Mouse (Mus musculus) midbrain, embryonic 16.5 days (tissue): ENCODE results near the gene Cdon. TPM values are rescaled to one million over a fixed set of nuclear protein-coding genes. Genes with fewer than 3 reads are reported as not detected.

Source experiments
- ATAC-seq: fragments of 200-750 bp; cut with Nextera tagmentation; 2 replicates; pipeline ENCODE4 v1.8.0; 2017; ENCODE audit warnings: moderate TSS enrichment
- H3K27ac ChIP-seq: fragments of 300-500 bp; sonication (generic); 2 replicates; pipeline ENCODE4 v1.5.1; 2014; ENCODE audit warnings: mild to moderate bottlenecking, low read length, mixed read lengths
- H3K27me3 ChIP-seq: fragments of 300-500 bp; sonication (generic); 2 replicates; pipeline ENCODE4 v1.6.1; 2014; ENCODE audit warnings: low read depth, low read length, mixed read lengths; ENCODE audit not compliant: control insufficient read depth, insufficient read depth
- H3K36me3 ChIP-seq: fragments of 300-500 bp; sonication (generic); 2 replicates; pipeline ENCODE4 v1.6.1; 2014; ENCODE audit warnings: mild to moderate bottlenecking, low read length, moderate library complexity, mixed read lengths; ENCODE audit not compliant: control insufficient read depth, insufficient read depth
- H3K4me1 ChIP-seq: fragments of 300-500 bp; sonication (generic); 2 replicates; pipeline ENCODE4 v1.6.1; 2014; ENCODE audit warnings: mild to moderate bottlenecking, low read length, mixed read lengths; ENCODE audit not compliant: control insufficient read depth, insufficient read depth
- H3K4me2 ChIP-seq: fragments of 300-500 bp; sonication (generic); 2 replicates; pipeline ENCODE4 v1.6.1; 2014; ENCODE audit warnings: mild to moderate bottlenecking, low read length, mixed read lengths
- H3K4me3 ChIP-seq: fragments of 300-500 bp; sonication (generic); 2 replicates; pipeline ENCODE4 v1.5.1; 2014; ENCODE audit warnings: low read depth, mild to moderate bottlenecking, low read length, moderate library complexity, mixed read lengths
- H3K9ac ChIP-seq: fragments of 300-500 bp; sonication (generic); 2 replicates; pipeline ENCODE4 v1.6.1; 2014; ENCODE audit warnings: low read depth, low read length, mixed read lengths
- H3K9me3 ChIP-seq: fragments of 300-500 bp; sonication (generic); replicated peaks from 2 replicates; pipeline ENCODE4 v1.6.1; 2014; ENCODE audit warnings: mild to moderate bottlenecking, low read length, mixed read lengths; ENCODE audit not compliant: control insufficient read depth, poor library complexity, severe bottlenecking
- WGBS: fragments of 180-500 bp; shearing (Covaris S2); extraction: QIAGEN DNeasy Blood & Tissue Kit; methylation state at CpG from one replicate; pipeline ENCODE4 v1.1.7; 2014; 5-methylcytosine and 5-hydroxymethylcytosine counted together
- polyA plus RNA-seq: library from polyadenylated mRNA; unstranded; fragments of >200 nt; fragmentation: Nextera tagmentation; extraction: Ambion mirVana; gene quantifications from 2 replicates; pipeline ENCODE4 v1.2.1, GENCODE M21; 2015

Gene Cdon
- 2.1 and 3.4 TPM in 2 replicates for polyA plus RNA-seq

DNA sequence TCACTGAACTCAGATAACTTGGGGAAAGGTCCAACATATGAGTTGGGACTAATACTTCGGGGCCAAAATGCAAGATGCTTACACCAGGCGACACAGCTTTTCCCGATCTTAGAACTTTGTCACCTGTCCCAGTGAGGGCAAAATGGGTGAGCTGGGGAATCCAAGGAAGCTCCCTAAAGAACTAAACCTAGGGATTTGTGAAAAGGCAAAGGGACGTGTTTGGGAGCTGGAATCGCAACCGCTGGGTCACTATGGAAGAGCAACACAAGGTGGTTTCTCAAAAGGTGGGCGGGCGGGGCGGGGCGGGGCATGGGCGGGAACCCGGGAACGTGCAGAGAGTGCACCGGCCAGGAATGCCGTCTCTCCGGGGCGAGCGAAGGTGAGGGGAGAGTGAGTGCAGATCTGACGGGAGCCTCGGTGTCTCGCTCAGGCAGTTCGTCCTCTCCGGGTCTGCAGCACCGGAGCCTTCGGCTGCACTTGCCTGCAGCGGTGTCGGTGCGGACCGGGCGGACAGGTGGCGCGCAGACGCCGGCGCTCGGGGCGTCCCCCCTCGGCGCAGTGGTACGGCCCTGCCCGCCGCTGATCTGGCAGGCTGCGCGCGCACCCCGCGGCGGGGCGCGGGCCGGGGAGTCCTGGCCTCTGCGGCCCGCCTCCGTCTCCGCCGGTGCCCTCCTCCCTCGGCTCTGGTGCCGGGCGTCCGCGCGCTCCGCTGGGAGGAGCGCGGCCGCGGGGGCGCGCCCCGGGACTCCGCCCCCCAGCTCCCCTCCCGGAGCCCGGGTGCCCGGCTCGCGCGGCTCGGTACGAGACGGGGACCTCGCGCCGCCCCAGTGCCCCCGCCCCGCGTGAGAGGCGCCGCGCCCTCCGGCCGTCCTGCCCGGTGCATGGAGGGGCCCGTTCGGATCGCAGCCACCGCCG lies at the start of gene Cdon:
TSS of gene Cdon (plus strand) at position 324 of the 915 bp plus-strand sequence.
- Histone ChIP-seq H3K36me3 (no peaks in the 10 kb centered on the region), H3K9ac (peak within 1 kb of the TSS; percentile 92), H3K27ac (peak within 1 kb of the TSS; percentile 95), H3K9me3 (no peaks in the 10 kb centered on the region), H3K4me1 (peaks cover 32% of the 10 kb centered on the region), H3K27me3 (peaks cover 5% of the 10 kb centered on the region; the same call in 1 of the 2 replicates), H3K4me3 (peak within 1 kb of the TSS; percentile 79), H3K4me2 (peak within 1 kb of the TSS; percentile 65)
- WGBS = under 1% methylated on average over 80 of the region's 97 CpGs
- peak; percentile 94 for ATAC-seq

DNA sequence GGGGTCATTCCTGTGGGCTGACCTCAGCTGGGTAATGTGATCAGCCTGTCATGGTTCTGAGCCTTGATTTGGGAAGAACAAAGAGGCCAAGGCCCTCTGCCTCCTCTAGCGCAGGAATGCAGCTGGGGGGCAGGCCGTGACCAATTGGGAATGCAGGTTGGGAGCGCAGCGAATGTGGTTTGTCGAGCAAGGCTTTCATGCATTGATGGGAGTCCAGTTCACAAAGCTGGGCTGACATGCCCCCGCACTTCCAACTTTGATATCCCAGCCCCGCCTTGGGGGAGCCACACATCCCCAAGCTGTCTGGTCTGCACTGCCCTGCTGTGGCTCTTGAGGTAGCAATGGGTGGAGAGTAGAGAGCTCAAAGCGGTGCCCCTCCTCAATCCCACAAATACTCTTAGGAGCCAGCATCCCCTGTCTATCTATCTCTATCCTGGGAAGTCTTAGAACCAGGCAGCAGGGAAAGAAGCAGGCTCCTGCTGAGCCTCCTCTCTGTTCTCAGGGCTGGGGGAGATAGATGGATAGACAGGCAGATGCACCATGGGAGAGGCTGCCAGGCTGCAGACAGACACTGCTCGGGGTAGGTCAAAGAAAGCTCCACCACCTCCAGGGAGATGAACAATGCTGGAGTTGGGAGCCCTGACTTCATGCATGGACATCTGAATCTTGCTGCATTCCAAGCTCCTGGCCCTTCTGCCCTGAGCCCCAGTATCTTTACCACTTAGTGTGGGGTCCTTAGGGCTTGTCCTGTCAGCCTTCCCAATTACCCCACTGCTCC lies 48.4 kb upstream of the Cdon start:
- no peak overlapping the region for H3K4me2 ChIP-seq
- H3K9ac ChIP-seq = no peak overlapping the region
- ATAC-seq = peak; percentile 64; the same call in 1 of the 2 replicates
- no peak overlapping the region for H3K4me3 ChIP-seq
- H3K9me3 ChIP-seq = no peaks in the 10 kb centered on the region
- H3K27ac ChIP-seq = no peak overlapping the region
- H3K4me1 ChIP-seq = no peaks in the 10 kb centered on the region
- no peaks in the 10 kb centered on the region for H3K36me3 ChIP-seq
- WGBS = 12% methylated on average over 9 of the region's 9 CpGs
- H3K27me3 ChIP-seq = no peaks in the 10 kb centered on the region

DNA sequence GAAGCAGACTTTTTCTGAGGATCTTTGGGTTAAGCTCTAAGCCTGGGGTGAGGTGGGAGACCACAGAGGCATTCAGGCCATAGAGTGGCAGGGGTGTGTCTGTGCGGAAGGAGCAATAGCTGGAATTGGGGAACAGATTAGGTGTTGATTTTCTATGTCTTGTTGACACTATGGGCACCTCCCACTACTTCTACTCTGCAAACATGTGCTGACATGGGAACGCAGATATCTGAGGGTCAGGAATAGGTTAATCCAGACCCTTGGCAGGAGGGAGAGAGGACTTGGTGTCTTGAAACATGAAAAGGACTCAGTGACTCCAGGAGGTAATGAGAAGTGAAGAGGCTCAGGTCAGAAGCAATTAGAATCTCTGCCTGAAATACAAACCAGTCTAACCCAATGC lies 43.0 kb upstream of the Cdon start:
- Histone ChIP-seq H3K27ac (no peak overlapping the region), H3K27me3 (no peaks in the 10 kb centered on the region), H3K36me3 (no peaks in the 10 kb centered on the region), H3K9ac (no peak overlapping the region), H3K9me3 (no peaks in the 10 kb centered on the region), H3K4me2 (no peak overlapping the region), H3K4me3 (no peak overlapping the region), H3K4me1 (no peaks in the 10 kb centered on the region)
- 67% methylated on average over 2 of the region's 2 CpGs for WGBS
- no peak for ATAC-seq

DNA sequence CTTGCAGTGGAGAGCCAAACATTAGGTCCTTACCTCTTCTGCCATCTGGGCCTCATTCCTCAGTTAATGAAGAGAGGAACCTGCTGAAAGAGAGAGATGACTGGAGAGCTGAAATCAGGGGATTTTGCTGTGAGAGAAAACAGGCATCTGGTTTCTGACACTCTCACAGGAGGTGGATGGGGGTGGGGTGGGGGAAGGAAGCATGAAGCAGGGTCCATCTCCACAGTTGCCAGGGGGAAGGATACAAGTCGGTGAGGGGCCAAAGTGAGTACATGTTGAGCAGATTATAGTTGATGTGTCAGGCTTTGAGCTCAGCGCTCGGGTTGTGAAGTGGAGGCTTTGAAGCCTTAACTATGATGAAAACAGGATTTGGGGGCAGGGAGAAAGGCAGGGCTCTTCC lies 41.9 kb upstream of the Cdon start:
- Histone ChIP-seq H3K27me3 (no peaks in the 10 kb centered on the region), H3K27ac (no peak overlapping the region), H3K36me3 (no peaks in the 10 kb centered on the region), H3K4me1 (no peaks in the 10 kb centered on the region), H3K4me3 (no peak overlapping the region), H3K9ac (no peak overlapping the region), H3K4me2 (no peak overlapping the region), H3K9me3 (no peaks in the 10 kb centered on the region)
- WGBS = 54% methylated on average over 3 of the region's 3 CpGs
- ATAC-seq = no peak

DNA sequence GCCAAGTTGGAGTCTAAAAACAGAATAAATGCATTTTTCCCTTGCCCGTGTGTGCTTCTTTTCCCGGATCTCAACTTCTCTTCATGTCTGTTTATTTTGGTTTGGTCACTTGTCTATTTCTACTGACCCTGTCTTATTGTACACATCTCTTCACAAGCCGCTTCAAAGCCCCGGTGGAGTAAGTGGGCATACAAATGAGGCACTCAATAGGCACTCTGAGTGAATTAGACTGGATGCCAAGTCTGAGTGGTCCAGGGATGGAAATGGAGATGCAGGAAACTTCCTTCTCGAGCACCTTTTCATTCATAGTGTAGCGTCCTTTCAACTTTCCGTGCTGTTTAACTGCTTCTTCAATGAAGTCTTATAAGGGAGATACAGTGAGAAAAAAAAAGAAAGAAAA lies 21.0 kb upstream of the Cdon start:
- H3K27ac ChIP-seq = no peak overlapping the region
- no peak overlapping the region for H3K4me2 ChIP-seq
- no peak overlapping the region for H3K4me3 ChIP-seq
- ATAC-seq = no peak
- WGBS = 20% methylated on average over 7 of the region's 7 CpGs
- H3K9me3 ChIP-seq = no peaks in the 10 kb centered on the region
- H3K9ac ChIP-seq = no peak overlapping the region
- peaks cover 11% of the 10 kb centered on the region; the same call in 1 of the 2 replicates for H3K4me1 ChIP-seq
- H3K36me3 ChIP-seq = no peaks in the 10 kb centered on the region
- H3K27me3 ChIP-seq = no peaks in the 10 kb centered on the region; the same call in 1 of the 2 replicates

DNA sequence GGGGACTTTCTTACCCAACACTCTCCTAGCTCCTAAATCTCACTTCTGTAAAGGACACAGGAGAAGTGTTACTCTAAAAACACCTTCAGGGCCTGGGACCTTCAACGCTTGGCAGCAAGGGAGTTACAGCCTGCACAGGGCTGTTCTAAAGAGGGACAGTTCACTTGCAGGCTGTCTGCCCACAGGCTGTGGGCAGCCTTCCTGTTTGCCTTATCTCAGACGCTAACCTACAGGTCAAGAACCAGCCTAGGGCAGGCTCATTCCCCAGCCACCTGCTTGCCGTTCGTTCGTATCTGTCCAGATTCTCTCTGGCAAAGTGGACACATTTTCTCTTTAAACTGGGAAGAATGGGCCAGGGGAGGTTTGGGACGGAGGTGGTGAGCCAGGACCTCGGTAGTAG lies 20.5 kb upstream of the Cdon start:
- H3K4me2 ChIP-seq = peak overlapping the region; percentile 26

DNA sequence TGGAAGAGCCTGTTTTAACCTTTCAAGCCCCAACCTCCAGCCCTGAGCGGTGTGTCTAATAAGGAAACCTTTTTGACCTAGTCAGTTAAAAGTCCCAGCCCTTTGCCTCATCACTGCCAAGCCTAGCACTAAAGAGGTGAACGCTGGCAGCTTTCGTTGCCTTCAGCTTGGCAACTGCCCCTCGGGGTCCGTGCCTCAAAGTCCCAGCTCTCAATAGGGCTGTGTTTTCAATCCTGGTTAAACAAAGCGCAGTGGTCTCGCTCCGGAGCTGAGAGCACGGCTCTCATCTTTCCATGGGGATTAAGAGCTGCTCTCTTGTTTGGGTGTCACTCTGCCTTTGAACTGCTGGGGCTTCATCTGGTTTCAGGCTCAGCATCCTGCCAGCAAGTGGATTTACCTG lies 20.1 kb upstream of the Cdon start:
- Histone ChIP-seq H3K4me3 (no peak overlapping the region), H3K36me3 (no peaks in the 10 kb centered on the region), H3K27ac (peak overlapping the region; percentile 24; the same call in 1 of the 2 replicates), H3K4me2 (peak overlapping the region; percentile 26), H3K9me3 (no peaks in the 10 kb centered on the region), H3K4me1 (peaks cover 11% of the 10 kb centered on the region; the same call in 1 of the 2 replicates), H3K27me3 (no peaks in the 10 kb centered on the region; the same call in 1 of the 2 replicates), H3K9ac (no peak overlapping the region)
- peak; percentile 53 for ATAC-seq
- WGBS = 2% methylated on average over 9 of the region's 9 CpGs

More for the DNA sequence above, 20.5 kb upstream of the Cdon start:
- H3K4me1 ChIP-seq = peaks cover 11% of the 10 kb centered on the region; the same call in 1 of the 2 replicates
- H3K4me3 ChIP-seq = no peak overlapping the region
- no peaks in the 10 kb centered on the region for H3K9me3 ChIP-seq
- 5% methylated on average over 7 of the region's 7 CpGs for WGBS
- ATAC-seq = no peak
- no peaks in the 10 kb centered on the region; the same call in 1 of the 2 replicates for H3K27me3 ChIP-seq
- H3K27ac ChIP-seq = peak overlapping the region; percentile 24; the same call in 1 of the 2 replicates
- H3K36me3 ChIP-seq = no peaks in the 10 kb centered on the region
- no peak overlapping the region for H3K9ac ChIP-seq

DNA sequence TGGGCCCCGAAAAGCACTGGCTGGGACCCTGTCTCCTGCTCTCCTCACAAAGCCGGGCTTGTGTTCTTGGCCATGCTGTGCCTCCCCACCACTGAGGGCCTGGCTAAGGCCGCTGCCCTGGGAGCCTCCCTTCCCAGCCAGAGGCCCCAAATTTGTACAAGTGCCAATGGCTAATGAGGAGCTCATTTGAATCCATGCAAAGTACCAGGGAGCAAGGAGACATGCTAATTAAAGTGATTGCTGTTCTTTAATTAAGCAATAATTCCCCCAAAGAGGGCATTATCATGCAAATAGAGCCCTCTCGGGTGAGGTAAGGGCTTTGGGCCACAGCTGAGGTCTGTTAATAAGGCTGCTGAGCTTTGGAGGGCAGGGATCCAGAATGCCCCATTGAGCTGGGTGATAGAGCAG lies 18.3 kb upstream of the Cdon start:
- Histone ChIP-seq H3K4me3 (no peak overlapping the region), H3K9ac (no peak overlapping the region), H3K4me2 (no peak overlapping the region), H3K4me1 (peaks cover 11% of the 10 kb centered on the region; the same call in 1 of the 2 replicates), H3K36me3 (no peaks in the 10 kb centered on the region), H3K9me3 (no peaks in the 10 kb centered on the region), H3K27ac (no peak overlapping the region), H3K27me3 (no peaks in the 10 kb centered on the region; the same call in 1 of the 2 replicates)
- WGBS = 9% methylated on average over 4 of the region's 4 CpGs
- peak; percentile 82 for ATAC-seq
